Mouse (Mus musculus) cerebellum, postnatal 25 days (tissue): Measurements from ENCODE around the gene Tsks.

ENCODE experiments used
- DNase-seq, 2 experiments: peaks; one replicate each; pipeline ENCODE4 v3.0.0; 2021; ENCODE audit warnings: mixed read lengths in 2 of 2

Gene Tsks

DNA sequence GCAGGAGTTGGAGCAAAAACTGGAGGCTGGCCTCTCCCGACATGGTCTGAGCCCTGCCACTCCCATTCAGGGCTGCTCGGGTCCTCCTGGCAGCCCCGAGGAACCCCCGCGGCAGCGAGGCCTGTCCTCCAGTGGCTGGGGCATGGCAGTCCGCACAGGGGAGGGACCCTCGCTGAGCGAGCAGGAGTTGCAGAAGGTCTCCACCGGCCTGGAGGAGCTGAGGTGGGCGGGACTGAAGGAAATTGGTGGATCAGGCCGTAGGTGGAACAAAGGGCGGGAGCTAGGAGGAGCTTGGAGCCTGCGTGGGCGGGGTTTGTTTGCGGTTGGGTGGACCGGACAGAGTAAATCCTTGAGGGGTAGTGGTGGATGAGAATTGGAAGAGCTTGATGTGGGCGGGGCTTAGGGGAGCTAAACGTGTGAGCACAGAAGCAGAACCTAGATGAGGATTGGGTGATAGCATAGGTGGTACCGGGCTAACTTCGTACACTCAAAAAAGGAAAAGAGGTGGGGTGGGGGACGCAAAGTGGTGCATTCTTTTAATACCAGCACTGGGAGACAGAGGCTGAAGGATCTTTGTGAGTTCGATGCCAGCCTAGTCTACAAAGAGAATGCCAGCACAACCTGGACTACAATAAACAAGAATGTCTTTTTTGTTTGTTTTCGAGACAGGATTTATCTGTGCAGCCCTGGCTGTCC lies 9.8 kb downstream of the Tsks start:
- DNase-seq = peak; percentile 80 to 88

DNA sequence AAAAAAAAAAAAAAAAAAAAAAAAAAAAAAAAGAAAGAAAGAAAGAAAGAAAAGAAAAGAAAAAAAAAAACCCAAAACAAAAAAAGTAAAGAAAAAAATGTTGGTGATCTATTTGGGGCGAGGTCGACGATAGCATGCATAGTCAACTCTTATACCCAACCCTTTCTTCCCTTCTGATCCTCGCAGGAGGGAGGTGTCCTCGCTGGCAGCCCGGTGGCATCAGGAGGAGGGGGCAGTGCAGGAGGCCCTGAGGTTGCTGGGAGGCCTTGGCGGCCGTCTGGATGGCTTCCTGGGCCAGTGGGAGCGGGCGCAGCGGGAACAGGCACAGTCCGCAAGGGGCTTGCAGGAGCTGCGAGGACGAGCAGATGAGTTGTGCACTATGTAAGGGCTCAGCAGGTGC lies 10.6 kb downstream of the Tsks start:
- peak in 1 of 2 experiments; percentile 17 for DNase-seq

DNA sequence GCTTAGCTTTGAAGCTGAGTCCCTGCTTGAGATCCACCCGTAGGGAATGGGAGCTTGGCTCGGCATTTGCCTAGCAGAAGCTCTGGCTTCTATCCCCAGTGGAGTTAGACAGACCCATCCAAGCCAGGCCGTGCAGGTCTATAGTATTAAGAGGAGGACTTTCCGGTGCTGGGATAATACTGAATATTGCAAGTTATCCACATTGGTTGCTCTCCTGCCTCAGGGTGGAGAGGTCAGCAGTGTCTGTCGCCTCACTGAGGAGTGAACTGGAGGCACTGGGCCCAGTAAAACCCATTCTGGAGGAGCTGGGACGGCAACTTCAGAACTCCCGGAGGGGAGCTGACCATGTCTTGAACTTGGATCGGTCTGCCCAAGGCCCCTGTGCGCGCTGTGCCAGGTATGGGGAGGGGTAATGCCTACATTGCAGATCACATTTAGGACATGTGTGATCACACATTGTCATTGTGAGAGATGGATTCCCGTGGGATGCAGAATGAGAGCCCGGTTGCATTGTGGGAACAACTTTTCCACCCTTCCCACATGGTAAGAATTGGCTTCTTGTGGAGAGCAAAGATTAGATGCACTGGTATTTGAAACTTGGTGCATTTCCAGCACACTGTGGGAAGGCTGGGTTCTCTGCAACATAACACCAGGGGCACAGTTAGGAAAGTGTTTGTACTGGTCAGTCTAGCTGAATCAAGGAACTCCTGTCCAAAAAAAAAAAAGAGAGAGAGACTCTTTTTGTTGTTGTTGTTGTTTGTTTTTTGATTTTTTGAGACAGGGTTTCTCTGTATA lies 11.3 kb downstream of the Tsks start:
- no peak for DNase-seq

DNA sequence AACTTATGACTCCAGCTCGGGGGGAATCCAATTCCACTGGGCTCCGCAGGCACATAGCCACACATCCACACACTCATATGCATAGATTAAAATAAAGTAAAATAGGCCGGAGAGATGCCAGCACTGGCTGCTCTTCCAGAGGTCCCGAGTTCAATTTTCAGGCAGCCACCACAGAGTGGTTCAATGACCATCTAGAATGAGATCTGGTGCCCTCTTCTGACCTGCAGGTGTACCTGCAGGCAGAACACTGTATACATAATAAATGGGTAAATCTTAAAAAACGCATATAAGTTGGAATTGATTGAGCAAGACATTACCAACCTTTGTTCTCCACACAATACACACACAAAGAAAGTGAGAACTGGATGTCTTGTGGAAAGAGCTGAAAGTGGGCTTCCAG lies 12.6 kb downstream of the Tsks start:
- DNase-seq = peak in 1 of 2 experiments; percentile 53

DNA sequence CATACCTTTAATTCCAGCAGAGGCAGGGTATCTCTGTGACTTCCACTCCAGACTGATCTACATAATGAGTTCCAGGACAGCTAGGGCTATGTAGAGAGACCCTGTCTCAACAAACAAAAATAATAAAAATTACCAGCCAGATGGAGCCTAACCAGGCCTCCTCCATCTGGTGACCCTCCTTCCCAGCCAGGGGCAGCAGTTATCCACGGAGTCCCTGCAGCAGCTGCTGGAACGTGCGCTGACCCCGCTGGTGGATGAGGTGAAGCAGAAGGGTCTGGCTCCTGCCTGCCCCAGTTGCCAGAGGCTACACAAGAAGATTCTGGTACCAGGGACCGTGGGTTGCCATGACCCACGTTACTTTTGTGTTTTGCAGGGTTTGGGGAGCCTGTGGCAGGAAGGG lies 13.3 kb downstream of the Tsks start:
- DNase-seq = peak in 1 of 2 experiments; percentile 11

DNA sequence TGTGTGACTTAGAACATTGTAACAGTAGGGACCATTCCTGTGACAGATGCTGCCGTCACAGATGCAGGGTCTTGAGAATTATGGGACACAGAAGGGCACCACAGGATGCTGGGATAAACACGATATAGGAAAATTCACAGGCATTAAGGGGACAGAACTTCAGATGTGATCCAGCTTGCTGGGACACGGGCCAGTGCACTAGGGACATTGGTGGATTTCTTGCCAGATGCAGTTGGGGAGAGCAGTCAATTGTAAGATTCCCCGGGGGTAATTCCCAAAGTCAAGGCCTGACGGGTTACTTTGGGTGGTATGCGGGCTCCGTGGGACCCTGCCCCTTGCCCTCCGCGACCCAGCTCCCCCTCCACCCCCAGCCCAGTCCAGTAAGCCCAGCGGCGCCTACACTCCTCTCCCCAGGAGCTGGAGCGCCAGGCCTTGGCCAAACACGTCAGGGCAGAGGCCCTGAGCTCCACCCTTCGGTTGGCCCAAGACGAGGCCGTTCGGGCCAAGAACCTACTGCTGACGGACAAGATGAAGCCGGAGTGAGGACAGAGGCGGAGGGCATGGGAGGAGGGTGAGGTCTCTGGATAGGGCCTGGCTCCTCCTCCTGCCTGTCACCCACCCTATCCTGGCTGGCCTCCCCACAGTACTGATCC lies 14.3 kb downstream of the Tsks start:
- peak in 1 of 2 experiments; percentile 32 for DNase-seq

DNA sequence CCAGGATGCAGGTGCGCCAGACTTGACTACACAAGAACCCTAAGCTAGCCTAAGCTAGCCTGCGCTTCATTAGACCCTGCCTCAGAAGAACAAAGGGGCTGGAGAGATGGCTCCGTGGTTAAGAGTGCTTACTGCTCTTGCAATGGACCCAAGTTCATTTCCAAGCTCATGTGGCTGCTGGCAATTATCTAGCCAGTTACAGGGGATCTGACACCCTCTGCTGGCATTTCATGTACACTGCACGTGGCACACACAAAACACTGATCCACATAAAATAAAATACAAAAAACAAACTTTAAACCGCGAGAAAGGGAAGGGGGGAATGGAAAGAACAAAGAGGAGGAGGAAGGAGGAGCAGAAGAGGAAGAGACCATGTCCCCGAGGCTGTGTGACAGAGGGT lies 15.2 kb downstream of the Tsks start:
- peak in 1 of 2 experiments; percentile 67 for DNase-seq

DNA sequence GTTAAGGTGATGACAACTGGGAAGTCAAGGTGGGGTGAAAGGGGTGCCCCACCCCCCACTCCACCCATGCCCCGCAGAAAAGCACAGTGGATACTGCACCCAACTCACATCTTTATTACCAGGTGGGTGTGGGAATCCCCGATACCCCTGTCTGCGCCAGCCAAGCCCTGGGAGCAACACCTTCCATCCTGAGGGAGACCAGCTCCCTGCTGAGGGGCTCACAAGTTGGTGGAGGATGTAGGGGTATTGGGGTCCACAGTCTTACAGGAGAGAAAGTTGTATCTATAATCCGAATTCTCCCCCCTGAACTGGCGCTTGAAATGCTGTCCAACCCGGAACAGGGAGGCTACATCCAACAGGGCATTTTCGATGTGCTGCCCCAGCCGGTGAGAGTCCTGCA lies 16.3 kb downstream of the Tsks start:
- peak in 1 of 2 experiments; percentile 10 for DNase-seq

DNA sequence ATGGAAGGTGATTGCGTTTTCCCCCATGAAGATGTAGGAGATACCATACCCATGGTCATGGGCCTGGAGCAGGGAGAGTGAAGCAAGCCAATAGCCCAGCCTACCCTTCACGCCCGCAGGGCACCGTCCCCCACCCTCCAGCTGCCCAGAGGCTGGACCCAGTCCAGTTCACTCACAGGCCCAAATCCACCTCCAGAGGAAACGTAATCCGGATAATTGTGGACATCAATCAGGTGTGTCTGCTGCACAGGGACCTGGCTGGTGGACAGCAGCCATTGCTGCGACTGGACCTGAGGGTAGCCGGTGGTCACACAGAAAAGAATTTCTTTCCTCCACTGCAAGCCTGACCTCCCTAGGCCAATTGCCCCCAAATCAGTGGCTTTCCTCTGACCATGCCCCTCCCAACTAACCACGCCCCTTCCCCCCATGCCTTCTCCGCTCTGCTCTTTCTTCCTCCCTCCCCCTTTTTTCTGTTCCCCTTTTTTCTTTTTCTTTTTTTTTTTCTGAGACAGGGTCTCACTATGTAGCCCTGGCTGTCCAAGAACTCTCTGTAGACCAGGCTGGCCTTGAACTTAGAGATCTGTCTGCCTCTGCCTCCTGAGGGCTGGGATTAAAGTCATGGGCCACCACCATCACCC lies 17.0 kb downstream of the Tsks start:
- peak in 1 of 2 experiments; percentile 15 for DNase-seq

DNA sequence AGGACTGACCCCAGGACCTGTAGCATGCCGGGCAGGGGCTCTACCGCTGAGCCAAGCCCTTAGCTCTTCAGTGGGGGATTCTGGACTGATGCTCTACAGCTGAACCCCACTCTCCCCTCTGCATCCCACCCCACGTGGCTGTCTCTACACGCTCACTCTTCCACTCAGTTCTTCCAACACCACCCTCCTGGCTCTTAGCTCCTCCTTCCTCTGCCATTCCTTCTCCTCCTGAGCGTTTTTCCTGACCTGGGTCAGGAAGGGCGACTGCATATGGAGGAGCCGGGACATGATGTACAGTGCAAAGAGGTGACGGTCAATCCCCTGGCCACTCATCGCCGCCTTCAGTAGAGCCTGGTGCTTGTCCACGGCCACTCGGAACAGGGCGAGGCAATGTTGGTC lies 17.5 kb downstream of the Tsks start:
- DNase-seq = peak in 1 of 2 experiments; percentile 13

DNA sequence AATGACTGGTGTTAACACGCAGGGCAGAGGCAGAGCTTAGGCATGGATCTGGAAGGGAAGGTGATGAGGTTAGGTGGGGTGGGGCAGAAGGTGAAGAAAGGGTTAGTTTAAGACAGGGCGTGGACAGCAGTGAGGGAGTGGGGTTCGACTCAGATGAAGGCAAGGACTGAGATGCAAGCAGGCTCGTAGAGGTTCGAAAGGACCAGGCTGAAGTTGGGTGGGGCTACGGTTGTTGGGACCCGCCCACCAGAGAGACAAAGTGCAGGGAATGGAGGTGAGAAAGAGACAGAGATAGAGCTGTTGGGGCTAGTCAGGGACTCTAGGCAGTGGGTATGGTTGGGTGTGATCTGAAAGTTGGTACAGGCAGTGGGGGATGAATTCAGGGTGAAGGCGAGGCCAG lies 19.3 kb downstream of the Tsks start:
- no peak for DNase-seq

DNA sequence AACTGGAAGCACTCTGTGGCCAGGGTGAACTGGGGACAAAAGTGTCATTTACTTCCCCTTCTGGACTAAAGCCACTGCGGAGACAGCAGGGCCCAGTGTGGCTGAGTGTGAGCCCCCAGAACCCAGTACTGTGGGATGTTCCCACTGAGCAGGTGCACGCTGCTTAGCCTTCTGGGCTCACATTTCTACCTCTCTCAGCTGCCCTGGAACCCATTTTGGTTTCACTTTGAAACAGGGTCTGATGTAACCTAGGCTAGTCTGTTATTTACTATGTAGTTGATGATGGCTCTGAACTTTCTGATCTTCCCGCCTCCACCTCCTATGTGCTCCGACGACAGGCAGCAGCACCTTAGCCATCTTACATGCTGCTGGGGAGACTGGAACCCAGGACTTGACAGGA lies 19.8 kb downstream of the Tsks start:
- no peak for DNase-seq

DNA sequence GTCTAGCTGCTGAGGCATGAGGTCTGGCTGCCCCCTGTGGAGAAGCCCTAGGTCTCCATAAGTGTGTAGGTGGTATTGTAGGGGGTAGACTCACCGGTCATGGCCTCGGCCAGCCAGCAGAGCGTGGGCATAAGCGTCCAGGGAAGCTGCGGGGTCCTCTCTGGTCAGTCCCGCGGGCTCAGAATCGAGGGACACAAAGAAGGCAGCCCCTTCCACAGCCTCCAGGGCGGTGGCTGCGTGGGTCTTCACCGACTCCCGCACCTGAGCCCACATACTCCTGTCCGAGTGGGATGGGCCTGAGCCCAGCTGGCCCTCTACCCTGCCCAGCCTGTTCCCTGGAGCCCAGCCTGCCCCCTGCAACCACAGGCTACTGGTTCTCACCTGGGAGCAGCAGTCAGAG lies 22.0 kb downstream of the Tsks start:
- peak in 1 of 2 experiments; percentile 12 for DNase-seq

DNA sequence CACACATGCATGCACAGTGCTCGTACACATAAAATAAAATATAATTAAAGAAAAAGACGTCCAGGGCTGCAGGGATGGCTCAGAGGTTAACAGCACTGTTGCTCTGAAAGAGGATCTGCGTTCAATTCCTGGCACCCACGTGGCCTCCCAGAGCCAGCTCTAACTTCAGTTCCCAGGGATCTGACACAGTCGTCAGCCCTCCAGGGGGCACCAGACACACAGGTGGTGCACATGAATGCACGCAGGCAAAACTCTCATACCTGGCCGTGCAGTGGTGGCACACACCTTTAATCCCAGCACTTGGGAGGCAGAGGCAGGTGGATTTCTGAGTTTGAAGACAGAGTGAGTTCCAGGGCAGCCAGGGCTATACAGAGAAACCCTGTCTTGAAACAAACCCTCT lies 23.0 kb downstream of the Tsks start:
- peak in 1 of 2 experiments; percentile 27 for DNase-seq

DNA sequence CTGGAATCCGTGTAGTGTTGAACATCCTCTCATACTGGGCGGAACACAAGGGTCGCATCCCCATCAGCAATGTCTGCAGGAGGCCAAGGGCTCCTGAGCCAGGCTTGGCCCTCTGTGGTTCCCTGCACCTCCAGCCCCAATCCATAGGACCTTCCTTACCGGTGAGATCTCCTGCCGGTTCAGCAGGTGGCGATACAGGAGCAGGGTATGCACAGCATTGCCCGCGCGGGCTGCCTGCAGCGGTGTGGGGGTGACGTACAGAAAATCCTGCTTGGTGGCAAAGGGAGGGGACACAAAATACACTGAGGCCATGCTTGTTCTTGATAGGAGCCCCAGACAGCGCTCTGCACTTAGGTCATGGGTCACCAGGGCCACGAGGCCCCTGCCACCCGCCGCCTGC lies 23.6 kb downstream of the Tsks start:
- DNase-seq = no peak

DNA sequence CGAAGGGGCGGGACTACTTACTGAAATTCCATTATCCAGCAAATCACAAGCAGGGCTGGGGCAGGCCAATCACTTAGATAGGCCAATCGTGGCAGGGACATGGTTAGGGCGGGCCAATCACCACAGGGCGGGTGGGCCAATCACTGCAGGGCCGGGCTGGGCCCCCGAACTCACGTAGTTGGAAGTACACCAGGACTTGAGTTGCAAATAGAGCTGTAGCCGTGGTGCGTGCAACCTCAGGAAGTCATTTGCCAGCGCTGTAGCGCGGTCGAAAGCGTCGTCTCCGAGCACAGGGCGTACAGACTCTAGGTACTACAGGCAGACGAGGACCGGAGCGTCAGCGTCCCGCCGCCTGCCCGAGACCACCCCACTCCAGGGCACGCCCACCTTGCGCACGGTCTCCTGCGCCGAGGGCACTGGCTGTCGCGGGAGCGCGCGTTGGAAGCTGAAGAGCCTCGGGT lies 27.3 kb downstream of the Tsks start:
- peak; percentile 78 to 86 for DNase-seq

DNA sequence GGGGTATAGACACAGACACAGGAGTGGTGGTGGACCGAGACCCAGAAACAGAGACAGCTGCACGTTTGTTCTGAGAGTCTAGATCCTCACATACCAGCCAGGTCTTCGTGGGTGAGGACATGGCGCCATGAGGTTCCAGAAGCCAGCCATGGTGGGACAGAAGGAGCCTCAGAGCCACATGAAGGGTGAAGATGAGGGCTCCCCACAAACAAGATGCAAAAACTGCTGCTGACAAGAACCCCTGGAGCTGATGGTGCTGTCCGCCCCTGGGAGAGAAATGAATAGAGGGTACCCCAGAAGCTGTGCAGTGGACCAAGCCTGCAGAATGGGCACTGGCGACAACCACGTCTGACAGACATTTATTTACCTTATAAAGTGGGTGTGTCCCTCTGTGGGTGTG lies 28.1 kb downstream of the Tsks start:
- DNase-seq = no peak

DNA sequence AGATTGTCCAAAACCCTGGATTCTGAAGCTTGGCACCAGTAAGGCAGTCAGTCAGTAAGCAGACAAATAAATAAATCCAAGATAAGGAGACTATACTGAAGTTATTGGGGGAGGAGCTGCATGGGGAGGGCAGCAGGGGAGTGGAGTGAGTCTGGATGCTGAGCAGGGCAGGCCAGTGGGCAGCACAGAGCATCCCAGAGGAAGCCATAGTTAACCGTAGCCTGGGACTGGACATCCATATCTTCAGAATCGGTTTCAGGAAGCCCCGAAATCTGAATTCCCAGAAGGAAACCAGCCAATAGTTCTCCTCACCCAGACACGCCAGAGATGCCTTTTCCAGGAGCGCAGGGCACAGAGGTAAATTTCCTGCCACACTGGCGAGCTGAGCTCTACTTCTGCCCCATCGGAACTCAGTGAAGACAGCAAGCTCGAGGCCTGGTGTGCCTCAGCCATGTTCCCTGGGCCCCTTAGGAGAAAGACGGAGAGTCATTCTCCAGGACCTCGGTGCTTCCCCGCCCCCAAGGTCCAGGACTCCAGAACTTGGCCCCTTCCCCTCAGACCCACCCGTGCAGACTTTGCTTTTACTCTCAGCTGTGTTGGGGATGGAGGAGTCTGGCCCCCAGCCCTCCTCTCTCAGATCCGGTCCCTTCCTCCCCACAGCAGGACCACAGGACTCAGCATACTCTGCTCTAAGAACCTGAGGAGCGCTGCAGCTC lies 30.6 kb downstream of the Tsks start:
- peak; percentile 50 to 57 for DNase-seq

DNA sequence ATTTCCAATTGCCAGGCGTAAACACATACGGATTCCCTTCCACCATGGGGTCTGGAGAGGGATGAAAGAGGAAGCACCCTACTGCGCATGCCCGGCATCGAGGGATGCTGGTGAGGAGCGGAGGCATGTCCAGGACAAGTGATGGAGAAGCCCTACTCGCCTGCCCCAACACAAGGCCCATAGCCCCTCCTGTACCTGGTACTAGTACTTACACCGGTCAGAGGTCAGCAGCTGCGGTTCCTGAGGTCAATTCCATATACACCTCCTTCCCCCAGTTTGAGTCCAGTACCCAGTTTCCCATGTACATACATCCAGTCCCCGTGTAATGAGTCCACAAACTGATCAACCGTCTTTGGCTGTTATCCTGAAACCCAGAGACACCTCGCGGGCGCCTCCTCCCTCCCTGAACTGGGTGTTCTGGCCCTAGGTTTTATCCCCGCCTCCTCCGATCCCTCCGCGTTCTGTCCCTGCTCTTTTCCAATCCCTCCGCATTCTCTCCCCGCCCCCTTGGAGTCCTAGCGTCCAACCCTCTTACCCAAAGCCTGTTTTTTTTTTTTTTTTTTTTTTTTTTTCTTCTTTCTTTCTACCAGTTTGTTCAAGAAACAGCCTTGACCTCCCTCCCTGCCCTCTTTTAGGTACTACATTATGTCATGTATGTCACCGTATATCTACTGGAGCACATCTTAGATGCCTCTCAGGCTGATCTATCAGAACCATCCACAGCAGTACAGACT lies 31.5 kb downstream of the Tsks start, which contains the start of gene Cpt1c:
Gene Cpt1c (minus strand): TSS at position 469 of the 734 bp plus-strand sequence.
- peak; percentile 90 to 92 for DNase-seq

DNA sequence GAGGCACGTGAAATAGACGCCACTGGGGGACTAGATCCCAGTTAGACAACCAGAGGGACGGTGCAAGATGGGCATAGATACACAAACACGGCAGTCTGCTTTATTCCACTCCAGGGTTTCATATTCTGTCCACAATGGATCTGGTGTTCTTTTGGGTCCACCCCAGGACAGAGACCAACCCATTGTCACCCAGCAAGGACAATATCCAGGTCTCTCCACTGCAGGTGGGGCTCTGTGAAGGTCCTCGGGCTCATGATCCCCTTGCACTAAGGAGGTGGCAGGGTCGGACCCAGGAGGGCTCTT lies 32.1 kb downstream of the Tsks start:
- DNase-seq = peak in 1 of 2 experiments; percentile 48

DNA sequence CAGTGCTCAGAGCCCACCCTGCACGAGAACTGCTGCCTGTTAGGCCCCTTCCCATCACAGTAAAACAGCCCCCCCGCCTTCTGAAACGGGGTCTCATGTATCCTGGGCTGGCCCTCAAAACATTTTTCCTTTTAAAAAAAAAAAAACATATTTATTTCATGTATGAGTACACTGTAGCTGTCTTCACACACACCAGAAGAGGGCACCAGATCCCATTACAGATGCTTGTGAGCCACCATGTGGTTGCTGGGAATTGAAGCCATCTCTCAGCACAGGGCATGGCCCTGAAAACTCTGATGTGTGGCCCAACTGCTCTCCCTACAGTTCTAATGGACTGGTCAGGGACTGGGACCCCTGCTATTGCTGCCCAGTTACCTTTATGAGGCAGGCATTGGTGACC lies 35.3 kb downstream of the Tsks start:
- no peak for DNase-seq

DNA sequence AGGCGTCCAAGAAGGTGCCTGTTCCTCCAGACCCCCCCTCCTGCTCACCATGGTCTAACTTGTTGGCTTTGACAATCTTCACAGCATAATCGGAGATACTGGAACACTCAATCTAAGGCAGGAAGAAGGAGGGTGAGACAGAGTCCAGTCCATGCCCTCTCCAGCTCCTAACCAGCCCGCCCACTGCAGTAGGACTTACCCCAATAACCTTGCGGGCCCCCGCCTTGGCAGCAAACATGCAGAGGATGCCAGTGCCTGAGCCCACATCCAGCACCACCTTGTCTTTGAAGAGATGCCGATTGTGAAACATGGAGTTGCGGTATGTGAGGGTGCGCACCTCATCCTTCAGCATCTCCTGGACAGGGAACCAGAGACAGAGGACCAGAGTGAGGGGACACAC lies 38.5 kb downstream of the Tsks start:
- no peak for DNase-seq
